Mouse (Mus musculus) ES-CJ7 (cell line): Measurements from ENCODE around the gene Arid2.

Experiments
- DNase-seq: peaks from one replicate; pipeline ENCODE4 v3.0.0; 2011; ENCODE audit warnings: low read depth, low spot score

Arid2 gene

DNA sequence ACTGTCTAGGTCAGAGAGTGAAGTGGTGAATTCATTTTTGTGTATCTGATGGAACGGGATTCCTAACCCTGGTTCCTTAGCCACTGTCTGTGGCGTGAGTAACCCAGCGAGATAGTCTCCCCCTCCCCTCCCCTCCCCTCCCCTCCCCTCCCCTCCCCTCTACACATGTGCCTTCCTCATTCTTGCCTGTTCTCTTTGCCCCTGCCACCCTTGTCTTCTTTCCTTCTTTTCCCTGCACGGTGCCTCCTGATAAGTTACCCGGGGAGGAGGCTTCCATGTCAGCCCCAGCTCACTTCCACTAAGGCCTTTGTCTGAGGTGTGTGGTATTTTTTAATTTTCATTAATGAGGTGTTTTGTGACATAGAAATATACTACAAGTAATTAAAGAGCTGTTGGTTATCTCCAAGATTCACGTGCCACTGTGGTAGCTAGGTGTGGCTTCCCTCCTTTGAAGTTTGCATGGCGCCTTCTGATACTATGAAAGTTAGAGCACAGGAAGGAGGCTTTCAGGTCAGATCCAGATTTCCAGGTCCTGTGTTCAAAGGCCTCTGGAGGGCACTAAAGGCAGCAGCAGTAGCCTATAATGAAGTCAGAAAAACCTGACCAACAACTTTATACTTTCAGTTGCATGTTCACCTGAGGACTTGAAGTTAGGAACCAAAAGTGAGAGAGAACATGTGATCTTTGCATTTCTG is 57.4 kb downstream of the Arid2 start:
- no peak for DNase-seq

DNA sequence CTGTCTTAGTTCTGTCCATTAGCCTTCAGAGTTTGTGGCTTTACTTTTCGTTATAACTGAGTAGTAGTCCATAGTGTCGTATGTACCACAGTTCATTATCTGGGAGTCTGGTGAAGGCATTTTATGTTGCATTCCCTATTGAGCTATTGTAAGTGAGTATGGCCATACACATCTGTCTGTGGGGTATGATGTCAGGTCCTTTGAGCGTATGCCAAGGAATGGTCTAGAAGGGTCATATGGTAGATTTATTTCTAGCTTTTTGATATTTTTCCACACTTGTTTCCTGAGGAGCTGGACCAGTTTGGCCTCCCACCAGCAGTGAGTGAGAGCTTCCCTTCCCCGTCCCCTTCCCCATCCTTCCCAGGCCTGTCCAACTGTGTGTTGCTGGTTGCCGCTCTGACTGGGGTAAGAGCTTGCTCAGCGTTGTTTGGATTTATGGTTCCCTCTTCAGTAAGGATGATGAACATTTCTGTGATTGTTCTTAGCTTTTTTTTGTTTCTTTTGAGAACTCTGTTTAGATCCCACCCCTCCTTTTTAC is 58.1 kb downstream of the Arid2 start:
- no peak for DNase-seq

DNA sequence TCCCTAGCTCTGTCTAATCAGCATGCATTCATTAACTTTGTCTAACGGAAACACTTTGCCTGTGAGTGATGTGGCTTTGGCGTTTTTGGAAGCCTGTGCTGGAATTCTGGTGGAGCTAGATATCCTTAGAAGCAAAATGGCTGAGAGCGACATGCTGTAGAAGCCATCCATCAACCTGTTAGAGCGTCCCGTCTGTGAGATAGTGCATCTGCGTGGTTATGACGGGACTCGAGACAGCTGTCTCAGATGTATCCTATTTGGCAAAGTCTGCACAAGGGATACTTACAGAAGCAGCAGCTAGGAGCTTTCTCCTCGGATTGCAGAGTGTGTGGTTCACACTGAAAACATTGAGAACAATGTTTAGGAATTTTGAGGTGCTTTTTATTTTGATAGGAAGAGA is 64.1 kb downstream of the Arid2 start:
- no peak for DNase-seq

DNA sequence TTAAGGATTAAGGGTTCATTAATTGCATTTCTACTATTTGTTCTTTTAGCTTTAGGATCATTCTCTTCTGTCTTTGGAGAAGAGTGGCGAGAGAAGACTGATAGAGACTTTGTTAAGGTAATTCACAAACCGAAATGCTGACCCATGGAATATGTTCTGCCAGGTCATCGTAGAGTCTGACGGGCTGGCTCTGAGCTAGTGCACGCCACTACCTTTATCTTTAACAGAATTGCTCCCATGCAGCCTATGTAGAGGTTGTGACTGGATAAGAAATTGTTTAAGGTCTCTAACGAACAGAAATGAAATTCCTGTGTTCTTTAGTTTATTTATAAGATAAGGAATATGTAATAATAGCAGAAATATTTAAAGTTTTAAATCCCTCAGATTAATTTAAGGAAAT is 71.6 kb downstream of the Arid2 start:
- no peak for DNase-seq

DNA sequence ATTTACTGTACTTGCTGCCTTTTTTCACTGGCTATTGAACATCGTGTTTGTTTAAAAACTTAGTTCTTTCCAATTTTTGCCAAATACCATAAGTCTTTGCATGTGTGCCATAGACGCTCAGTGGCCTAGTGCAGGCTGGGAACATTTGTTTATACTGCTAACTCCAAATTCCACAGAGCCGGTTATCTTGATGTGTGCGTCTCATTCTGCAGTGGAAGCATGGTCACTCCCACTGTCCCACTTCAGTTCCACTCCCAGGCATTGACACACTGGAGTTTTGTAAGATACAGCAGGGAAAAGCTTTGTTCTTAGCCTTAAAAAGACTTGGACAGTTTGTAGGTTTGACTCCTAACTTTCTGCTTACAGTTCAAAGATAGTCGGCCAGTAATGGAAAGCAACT is 73.3 kb downstream of the Arid2 start:
- no peak for DNase-seq

DNA sequence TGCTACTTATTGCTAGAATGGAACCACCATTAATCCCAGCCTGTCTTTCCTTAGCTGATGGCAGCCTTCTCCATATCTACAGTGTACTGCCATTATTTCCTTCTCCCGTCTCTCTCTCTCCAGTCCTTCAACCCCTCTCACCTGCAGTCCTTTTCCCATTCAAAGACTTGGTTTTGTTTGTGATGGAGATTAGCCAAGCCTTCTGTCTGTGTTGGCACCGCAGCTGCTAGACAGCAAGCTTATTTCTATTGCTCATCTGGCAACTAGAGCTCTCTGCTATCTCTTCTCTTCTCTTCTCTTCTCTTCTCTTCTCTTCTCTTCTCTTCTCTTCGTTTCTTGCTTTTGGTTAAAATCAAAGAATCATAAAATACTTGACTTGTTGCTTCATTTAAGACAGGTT is 78.0 kb downstream of the Arid2 start:
- DNase-seq = no peak

DNA sequence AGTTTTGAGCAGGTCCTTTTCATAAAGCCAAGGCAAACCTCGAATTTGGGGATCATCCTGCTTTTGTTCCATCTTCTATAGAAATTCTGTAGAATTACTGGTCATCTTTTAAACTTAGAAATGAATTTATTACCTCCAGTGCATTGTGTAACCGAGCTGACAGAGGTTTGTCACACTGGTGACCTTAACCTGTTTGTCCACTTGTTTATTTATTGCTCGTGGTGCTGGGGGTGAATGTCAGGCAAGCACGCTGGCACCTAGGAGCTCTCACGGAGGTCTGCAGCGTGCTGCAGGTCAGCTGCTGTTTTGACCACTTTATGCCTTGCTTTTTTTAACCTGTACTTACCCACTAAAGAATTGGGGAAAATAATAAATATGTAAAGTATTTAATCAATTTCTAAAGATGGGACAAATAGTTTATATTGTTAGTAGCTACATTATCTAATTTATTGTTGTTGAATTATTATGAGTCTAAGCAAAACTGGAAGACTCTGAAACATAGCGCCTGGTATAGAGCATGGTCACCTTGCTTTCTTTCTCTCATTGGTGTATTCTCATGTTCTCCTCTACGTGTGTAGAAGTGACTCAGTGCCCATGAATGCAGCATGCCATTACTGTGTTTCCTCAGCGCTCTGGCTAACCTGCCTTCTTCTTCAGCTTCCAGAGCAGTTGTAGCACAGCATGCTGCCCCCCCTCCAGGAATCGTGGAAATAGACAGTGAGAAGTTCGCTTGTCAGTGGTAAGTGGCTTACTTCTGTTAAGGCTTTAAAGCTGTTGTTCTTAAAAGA is 79.1 kb downstream of the Arid2 start:
- DNase-seq = no peak

DNA sequence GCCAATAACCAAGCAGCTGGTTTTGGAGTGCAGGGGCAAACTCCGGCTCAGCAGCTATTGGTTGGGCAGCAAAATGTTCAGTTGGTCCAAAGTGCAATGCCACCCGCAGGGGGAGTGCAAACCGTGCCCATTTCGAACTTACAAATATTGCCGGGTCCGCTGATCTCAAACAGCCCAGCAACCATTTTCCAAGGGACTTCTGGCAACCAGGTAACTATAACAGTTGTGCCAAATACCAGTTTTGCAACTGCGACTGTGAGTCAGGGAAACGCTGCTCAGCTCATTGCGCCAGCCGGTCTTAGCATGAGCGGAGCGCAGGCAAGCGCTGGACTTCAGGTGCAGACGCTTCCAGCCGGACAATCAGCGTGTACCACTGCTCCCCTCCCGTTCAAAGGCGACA is 84.0 kb downstream of the Arid2 start:
- no peak for DNase-seq

DNA sequence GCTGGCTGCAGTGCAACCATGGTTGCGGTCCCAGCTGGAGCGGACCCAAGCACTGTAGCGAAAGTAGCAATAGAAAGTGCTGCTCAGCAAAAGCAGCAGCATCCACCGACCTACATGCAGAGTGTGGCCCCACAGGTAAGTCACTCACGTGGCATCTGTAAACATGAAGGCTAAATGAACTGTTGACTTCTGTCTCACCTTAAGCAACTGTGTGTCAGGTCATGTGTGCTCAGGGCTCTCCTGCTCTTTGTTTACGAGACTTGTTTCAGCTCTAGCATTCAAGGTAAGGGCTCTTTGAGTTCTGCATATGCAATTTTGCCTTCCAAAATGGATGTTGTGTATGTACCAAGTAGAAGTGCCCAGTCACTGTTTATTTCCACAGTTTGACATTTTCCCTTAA is 85.3 kb downstream of the Arid2 start:
- DNase-seq = no peak

DNA sequence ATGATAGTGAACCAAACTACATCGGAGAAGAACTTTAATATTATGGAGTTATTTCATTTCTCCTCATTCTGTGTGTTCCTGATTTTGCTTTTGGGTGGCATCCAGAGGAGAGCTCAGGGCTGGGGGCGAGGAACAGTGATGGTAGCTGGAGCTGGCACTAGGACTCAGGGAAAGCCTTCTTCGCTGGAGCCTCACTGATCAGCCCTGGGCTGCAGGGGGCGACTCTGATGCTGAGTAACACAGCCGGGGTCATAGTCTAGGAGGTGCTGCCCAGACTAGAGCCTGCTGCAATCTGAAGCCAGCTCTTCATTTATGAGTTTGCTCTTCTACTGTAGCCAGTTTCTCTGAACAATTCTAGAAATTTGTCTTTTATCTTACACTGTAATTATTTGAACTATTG is 85.8 kb downstream of the Arid2 start:
- DNase-seq = peak; percentile 19

DNA sequence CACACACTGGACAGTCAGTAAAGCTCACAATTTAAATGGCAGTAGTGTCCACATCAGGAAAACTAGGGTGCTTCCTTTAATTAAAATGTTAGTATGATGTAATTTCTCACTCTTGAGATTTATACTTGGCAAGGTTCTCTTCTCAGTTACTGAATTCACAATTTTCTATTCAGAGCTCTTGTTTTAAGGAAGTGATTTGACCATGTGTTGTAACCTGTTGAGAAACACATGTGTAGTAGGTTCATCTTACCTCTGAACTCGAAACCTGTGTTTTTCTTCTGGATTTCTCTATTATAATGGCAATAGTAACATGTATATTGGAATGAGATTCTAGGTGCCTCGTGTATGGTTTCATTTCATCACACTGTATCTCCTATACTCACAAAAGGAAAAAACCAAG is 88.9 kb downstream of the Arid2 start:
- no peak for DNase-seq

DNA sequence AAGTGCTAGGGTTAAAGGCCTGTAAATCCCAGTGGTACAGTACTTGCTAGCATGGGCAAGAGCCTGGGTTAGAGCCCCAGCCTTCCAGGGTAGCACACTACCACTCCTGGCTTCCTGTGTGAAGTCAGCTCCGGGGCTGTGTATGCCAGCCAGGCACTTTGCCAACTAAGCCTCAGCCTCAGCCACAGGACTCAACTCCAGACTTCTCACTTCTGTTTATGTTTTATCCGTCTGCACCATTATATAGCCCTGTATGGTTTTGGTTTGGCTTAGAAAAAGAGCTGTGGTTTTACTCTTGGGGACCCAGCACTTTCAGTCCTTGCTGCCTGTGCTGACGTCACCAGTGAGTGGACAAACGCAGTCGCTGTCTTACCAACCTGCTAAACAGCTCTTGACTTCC is 89.9 kb downstream of the Arid2 start:
- no peak for DNase-seq

DNA sequence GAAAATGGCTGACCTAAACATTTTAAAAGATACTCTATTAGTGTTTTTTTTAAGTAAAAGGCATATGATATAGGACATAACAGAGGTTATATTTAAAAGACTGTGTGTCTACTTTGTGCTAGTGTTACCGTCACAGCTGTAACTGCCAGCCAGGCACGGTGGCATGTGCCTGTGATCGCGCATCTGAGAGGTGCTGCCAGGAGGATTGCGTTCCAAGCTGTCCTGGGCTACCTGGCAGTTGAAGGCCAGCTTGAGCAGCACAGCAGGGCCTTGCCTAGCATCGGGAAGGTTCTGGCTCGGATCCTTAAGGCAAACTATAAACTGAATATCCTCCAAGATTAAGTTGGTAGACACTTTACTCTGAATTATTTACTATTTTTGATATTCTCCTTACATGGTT is 90.4 kb downstream of the Arid2 start:
- DNase-seq = no peak

DNA sequence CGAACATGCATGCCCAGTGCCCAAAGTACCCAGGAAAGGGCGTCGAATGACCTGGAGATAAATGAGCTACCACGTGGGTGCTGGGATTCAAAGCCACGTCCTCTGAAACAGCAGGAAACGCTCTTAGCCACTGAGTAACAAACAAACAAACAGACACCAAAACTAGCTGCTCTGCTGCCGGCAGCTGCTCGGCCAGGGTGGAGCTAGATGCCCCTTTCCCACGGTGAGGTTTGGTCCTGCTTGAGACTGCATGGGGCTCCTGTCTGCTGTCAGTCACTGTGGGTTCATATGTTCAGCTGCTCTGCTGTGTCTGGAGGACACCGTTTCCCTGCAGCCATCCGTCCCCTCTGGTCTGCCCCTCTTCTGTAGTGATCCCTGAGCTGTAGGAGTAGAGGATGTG is 94.9 kb downstream of the Arid2 start:
- no peak for DNase-seq

DNA sequence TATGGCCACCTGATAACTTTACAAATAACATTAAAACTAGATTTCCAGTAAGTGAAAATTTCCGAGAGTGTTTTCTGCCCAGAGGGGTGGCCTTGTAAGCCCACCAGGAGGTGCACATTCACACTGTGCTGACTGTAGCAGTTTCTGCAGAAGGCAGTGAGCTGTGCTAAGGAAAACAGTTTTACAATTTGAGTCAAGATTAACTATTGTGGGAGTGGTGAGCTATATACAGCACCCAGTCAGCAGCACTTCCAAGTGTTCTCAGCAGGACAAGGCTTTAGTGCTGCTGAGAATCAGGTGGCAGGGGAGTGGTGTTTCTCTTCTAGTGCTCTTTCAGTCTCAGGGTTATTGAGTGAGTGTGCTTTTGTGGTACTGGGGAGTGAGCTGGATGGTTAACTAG is 101.2 kb downstream of the Arid2 start:
- no peak for DNase-seq

DNA sequence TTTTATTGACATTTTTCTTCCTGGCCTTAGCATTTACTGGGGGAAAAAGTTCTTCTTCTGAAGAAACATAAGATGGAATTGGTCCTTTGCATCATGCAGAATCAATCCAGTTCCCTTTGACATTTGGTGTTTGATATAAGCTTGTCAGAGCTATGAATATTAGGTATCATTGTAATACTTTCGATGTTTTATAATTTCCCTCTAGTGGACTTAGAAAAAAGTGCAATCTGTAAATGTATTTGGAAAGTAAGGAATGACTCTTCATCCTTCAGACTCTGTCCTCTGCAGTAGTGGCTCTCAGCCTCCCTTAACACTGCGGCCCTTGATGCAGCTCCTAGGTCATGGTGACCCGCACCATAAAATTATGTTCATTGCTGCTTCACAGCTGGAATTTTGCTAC is 105.6 kb downstream of the Arid2 start:
- no peak for DNase-seq

DNA sequence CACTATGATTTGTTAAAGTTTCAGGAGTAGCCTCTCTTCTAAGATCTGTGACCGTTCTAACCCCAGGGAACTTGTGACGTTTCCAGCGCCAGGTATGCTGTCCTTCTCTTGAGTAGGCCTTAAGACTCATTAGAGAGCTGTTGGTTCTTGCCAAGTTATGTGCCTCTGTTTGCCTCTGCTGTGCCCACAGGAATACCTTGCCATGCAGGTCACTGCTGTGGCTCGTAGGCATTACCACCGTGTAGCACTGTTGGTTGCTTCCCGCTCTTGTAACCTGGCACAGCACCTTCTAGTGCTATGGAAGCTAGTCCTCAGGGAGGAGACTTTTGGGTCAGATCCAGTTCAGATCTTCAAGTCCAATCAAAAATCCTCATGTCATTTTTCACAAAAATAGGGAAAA is 107.8 kb downstream of the Arid2 start:
- DNase-seq = no peak

DNA sequence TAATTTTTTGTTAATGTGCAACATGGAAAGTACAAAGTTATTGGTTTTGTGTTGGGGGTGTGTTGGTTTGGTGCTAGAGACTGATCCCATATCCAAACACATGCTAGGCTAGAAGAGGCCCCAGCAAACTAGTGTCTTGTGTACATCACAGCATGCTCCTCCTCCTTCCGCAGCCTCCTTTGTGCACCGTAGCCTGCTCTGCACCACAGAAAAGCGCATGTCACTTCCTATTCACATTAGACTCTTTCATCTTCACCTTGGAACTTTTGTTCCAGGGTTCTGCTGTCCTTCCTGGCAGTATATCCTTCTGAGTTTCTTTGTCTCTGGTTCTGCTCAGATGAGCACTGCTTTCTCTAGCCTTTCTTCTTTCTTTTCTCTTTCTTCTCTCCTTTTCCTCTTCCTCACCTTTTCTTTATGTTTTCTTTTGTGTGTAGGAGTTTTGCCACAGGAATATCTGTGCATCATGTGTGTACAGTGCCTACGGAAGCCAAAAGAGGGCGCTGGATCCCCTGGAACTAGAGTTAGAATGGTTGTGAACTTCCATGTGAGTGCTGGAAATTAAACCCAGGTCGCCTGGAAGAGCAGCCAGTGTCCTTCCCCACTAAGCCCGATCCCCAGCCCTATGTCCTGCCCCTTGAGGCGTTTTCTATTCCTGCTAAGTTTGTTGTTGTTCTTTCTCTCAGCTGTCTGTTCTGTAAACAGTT is 109.5 kb downstream of the Arid2 start:
- DNase-seq = peak; percentile 32

DNA sequence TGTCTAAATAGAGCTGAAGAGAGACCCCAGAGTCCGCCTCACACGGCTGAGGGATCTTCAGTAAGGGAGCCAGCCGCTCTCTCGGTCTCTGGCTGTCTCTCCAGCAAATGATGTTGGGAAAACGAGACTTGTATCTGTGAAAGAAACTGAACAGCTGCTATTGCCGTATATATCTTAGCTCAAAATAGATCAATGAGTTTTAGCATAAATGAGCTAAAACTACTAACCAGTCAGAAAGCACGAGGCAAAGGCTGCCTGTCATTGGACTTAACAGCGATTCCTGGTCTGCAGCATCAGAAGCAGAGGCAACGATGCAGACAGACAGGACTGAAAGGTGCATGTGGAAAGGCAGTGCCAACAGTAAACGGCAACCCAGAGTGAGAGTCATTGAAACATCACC is 111.0 kb downstream of the Arid2 start:
- DNase-seq = no peak

DNA sequence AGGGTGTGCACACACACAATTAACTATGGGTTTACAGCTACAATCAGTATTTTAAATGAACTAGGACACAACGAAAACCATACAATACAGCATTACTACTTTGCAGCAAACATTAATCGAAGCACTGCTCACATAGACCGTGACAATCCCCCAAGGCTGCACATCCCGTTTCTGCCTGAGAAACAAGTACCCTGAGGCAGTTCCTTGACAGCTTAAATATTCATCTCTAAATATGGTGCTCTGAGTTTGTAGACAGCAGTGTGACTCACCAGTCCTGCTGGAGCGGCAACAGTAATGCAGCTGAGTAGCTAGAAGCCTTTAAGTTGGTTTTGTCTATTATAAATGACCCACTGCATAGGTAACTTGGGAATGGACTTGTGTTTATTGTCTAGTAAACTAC is 118.2 kb downstream of the Arid2 start:
- no peak for DNase-seq

DNA sequence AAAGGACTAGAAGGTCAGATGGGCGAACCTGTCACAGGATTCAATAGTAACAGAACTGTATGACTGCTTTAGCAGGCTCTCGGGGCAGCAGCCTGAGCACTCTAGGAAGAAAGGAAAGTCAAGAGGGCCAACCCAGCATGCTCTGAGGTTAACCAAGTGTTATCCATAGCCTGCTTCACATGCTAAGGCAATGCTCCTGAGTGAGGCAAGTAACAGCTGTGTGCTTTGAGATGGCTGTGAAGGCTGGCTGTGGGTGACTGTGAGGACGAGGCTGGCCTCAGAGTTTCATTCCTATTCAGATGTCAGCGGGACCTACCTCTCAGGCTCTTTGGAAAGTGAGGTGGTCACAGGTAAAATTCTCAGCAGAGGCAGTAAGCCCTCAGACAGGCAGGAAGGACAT is 118.9 kb downstream of the Arid2 start:
- DNase-seq = no peak

DNA sequence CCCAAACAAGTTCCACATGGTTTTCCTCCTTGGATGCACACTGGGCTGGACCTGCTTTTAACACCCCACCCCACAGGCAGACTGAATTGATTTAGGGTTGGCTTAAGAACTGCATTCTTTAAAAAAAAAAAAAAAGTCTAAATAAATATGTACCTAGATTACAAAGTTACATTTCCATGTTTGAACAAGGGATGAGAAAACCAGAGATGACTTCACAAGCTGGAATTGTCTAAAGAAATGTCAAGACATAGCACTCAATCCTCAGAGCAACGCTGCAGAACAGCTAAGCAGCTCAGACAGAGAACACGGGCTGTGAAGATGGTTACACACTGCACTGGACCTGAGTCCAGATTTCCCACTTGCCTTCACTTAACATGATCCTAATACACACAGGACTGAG is 119.8 kb downstream of the Arid2 start:
- no peak for DNase-seq

DNA sequence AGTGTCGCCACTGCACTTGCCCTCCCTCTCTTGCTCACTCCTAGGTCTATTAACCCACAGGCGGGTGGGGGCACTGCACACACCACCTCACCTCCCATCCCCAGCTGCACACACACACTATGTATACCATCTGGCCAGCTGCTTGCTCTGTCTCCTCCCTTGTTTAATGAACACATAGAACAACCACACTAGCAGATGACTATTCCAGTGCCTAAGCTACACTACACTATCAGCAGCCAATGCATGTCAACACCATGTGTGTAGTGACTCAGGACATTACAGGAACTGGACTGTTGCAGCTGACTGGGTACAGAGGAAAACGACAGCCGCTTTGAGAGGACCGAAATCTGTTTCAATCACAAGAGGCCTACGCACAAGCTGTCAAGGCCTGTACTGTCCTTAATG is 121.4 kb downstream of the Arid2 start:
- peak; percentile 25 for DNase-seq
